Mouse (Mus musculus) kidney, postnatal 14 days (tissue): Measurements from ENCODE around the gene Gm13277.
A peak's percentile ranks its signal among the peaks of the same experiment; 100 is the strongest.
"Not testable (repeated sequence)": the region's sequence is repeated elsewhere in the genome, so short reads cannot be mapped to it uniquely, and the experiment has no call there.

Experiments
- DNase-seq: peaks from one replicate; pipeline ENCODE4 v3.0.0; 2022; ENCODE audit warnings: mixed read lengths

Gm13277 gene

GRCm38 (mm10) chr4:88788402-88788801 is at the start of gene Gm13277:
Gene Gm13277 (plus strand): TSS chr4:88788632.
- peak; percentile 83 for DNase-seq

- no peak for DNase-seq
Measured at GRCm38 (mm10) chr4:88739036-88739435, 49.4 kb upstream of the Gm13277 start.

- DNase-seq: no peak
Measured at GRCm38 (mm10) chr4:88741426-88741825, 47.0 kb upstream of the Gm13277 start.

- DNase-seq: no peak
Measured at GRCm38 (mm10) chr4:88742771-88743371, 45.6 kb upstream of the Gm13277 start.

GRCm38 (mm10) chr4:88744207-88744606 is 44.2 kb upstream of the Gm13277 start:
- DNase-seq: no peak

- DNase-seq: no peak
Measured at GRCm38 (mm10) chr4:88749926-88750325, 38.5 kb upstream of the Gm13277 start.

GRCm38 (mm10) chr4:88754818-88755340 is 33.6 kb upstream of the Gm13277 start, which contains the start of gene Gm13271:
Gene Gm13271 (plus strand): TSS chr4:88754868.
- DNase-seq: peak; percentile 53

GRCm38 (mm10) chr4:88756581-88757513 is 31.6 kb upstream of the Gm13277 start:
- DNase-seq: not testable (repeated sequence)

- DNase-seq: peak; percentile 90
Measured at GRCm38 (mm10) chr4:88757628-88758031, 30.8 kb upstream of the Gm13277 start.

- DNase-seq: not testable (repeated sequence)
Measured at GRCm38 (mm10) chr4:88758751-88759150, 29.7 kb upstream of the Gm13277 start.

GRCm38 (mm10) chr4:88759610-88760268 is 28.7 kb upstream of the Gm13277 start, which contains the start of gene Gm13283:
Gene Gm13283 (plus strand): TSS chr4:88760119.
- peak; percentile 24 for DNase-seq

GRCm38 (mm10) chr4:88760431-88760830 is 28.0 kb upstream of the Gm13277 start:
- peak; percentile 88 for DNase-seq

GRCm38 (mm10) chr4:88761776-88762175 is 26.7 kb upstream of the Gm13277 start:
- DNase-seq: peak; percentile 66

- DNase-seq: peak; percentile 16
Measured at GRCm38 (mm10) chr4:88762341-88762740, 26.1 kb upstream of the Gm13277 start.

GRCm38 (mm10) chr4:88763384-88764018 is 24.9 kb upstream of the Gm13277 start:
- peak; percentile 78 for DNase-seq

- DNase-seq: not testable (repeated sequence)
Measured at GRCm38 (mm10) chr4:88773534-88773933, 14.9 kb upstream of the Gm13277 start, which contains the start of gene Gm13290. Gene Gm13290 (plus strand): TSS chr4:88773834.

- DNase-seq: not testable (repeated sequence)
Measured at GRCm38 (mm10) chr4:88776622-88777021, 11.8 kb upstream of the Gm13277 start, which contains the start of gene Gm13289. Gene Gm13289 (plus strand): TSS chr4:88776922.

GRCm38 (mm10) chr4:88779550-88779949 is 8.9 kb upstream of the Gm13277 start, which contains the start of gene Gm13272:
Gene Gm13272 (plus strand): TSS chr4:88779850.
- not testable (repeated sequence) for DNase-seq

GRCm38 (mm10) chr4:88780320-88780719 is 8.1 kb upstream of the Gm13277 start:
- DNase-seq: not testable (repeated sequence)

- DNase-seq: not testable (repeated sequence)
Measured at GRCm38 (mm10) chr4:88781831-88782230, 6.6 kb upstream of the Gm13277 start, which contains the start of gene Ifnz. Gene Ifnz (plus strand): TSS chr4:88782131.

GRCm38 (mm10) chr4:88782335-88782734 is 6.1 kb upstream of the Gm13277 start:
- DNase-seq: not testable (repeated sequence)

GRCm38 (mm10) chr4:88785409-88785808 is 3.0 kb upstream of the Gm13277 start, which contains the start of gene Gm13276:
Gene Gm13276 (plus strand): TSS chr4:88785709.
- not testable (repeated sequence) for DNase-seq
